Mouse (Mus musculus): ENCODE measurements around the gene Polr2c. TPM values are rescaled to one million over a fixed set of nuclear protein-coding genes. Genes with fewer than 3 reads are reported as not detected.

Gene Polr2c
- 155 and 157 TPM in 2 replicates for polyA plus RNA-seq (2015; fragmentation: Nextera tagmentation; extraction: Ambion mirVana)

- H3K4me3 ChIP-seq (replicated peaks): peak within 1 kb of the TSS; percentile 98
Measured at GRCm38 (mm10) chr8:94857346-94858173, at the start of gene Polr2c. Gene Polr2c (plus strand): TSS chr8:94857450.

GRCm38 (mm10) chr8:94807506-94807905, 49.7 kb upstream of the Polr2c start:
- ATAC-seq (replicated peaks; ENCODE audit: low FRiP score): 0 out of 2 replicates have a peak, but pooled peaks have one; percentile 17
- H3K4me2 ChIP-seq: no peak overlapping the region
- no peaks in the 10 kb centered on the region for H3K9me3 ChIP-seq (replicated peaks)
- 0 out of 2 replicates have a peak, but pooled peaks cover 2% of the 10 kb centered on the region for H3K4me1 ChIP-seq
- no peak overlapping the region for H3K9ac ChIP-seq
- no peak overlapping the region for H3K27ac ChIP-seq
- H3K36me3 ChIP-seq: no peaks in the 10 kb centered on the region
- WGBS: 53% methylated on average over 7 of the region's 7 CpGs
- H3K4me3 ChIP-seq (replicated peaks): no peak overlapping the region
- no peaks in the 10 kb centered on the region for H3K27me3 ChIP-seq

More at GRCm38 (mm10) chr8:94857346-94858173, at the start of gene Polr2c:
- WGBS: 1% methylated on average over 68 of the region's 68 CpGs
- peak; percentile 85 for ATAC-seq (replicated peaks; ENCODE audit: low FRiP score)
- Histone ChIP-seq H3K4me2 (peak within 1 kb of the TSS; percentile 72), H3K9ac (peak within 1 kb of the TSS; percentile 99), H3K27ac (peak within 1 kb of the TSS; percentile 68), H3K27me3 (no peaks in the 10 kb centered on the region), H3K4me1 (peaks cover 16% of the 10 kb centered on the region), H3K36me3 (peaks cover 63% of the 10 kb centered on the region), H3K9me3 (replicated peaks) (no peaks in the 10 kb centered on the region)

DNA sequence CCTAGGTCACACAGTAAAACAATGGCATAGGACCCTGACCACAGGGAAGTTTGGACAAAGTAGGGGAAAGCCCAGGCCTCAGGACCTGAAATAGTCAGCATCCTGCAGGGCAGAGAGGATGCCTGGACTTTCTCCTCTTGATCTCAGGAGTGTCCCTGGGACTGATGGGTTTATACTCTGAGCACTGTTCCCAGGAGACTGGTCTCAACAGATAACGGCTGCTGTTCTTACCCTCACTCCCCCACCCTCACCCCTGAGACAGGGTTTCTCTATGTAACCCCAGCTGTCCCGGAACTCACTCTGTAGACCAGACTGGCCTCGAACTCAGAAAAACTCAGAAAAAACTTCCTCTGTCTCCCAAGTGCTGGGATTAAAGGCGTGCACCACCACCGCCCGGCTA, 48.9 kb upstream of the Polr2c start:
- H3K27me3 ChIP-seq: no peaks in the 10 kb centered on the region
- H3K4me3 ChIP-seq (replicated peaks): no peak overlapping the region
- H3K27ac ChIP-seq: no peak overlapping the region
- no peak overlapping the region for H3K4me2 ChIP-seq
- H3K9ac ChIP-seq: no peak overlapping the region
- H3K36me3 ChIP-seq: no peaks in the 10 kb centered on the region
- ATAC-seq (replicated peaks; ENCODE audit: low FRiP score): no peak
- 74% methylated on average over 6 of the region's 6 CpGs for WGBS
- H3K9me3 ChIP-seq (replicated peaks): no peaks in the 10 kb centered on the region
- 0 out of 2 replicates have a peak, but pooled peaks cover 4% of the 10 kb centered on the region for H3K4me1 ChIP-seq

DNA sequence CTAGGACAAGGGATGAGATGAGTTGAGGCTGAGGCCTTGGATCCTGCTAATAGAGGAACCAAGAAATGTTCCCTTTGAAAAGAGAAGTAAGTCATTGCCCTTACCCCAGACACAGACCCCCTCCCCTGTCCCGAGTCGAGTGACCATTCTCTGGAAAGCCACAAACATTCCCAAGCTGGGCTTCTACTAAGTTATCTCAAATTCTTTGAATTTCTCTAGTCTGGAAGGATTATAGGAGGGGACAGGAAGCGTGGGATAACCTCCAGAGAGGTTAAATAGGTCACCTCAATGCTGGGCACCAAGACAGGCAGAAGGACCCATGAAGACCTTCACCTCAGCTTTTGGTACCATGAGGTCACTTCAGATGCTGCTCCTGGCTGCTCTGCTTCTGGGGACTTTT, 47.1 kb upstream of the Polr2c start, which contains the start of gene Ccl17:
TSS of gene Ccl17 (plus strand) at position 301 of the 400 bp plus-strand sequence.
- WGBS: 71% methylated on average over 3 of the region's 3 CpGs
- H3K4me2 ChIP-seq: no peak within 1 kb of the TSS
- ATAC-seq (replicated peaks; ENCODE audit: low FRiP score): no peak

DNA sequence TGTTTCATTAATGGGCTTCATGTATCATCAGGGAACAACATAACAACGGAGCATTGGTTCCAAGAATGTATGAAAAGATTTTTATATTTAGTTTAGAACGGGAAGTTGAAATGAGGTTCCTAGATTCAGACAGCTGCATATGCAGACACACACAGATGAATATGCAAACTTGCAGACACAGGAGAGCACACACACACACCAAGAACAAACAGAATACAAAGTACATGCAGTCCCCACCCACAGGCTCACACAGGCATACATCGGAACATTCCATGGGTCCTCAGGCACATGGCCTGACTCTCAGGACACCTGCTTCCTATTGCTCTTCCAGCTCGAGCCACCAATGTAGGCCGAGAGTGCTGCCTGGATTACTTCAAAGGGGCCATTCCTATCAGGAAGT, 46.4 kb upstream of the Polr2c start:
- no peak overlapping the region for H3K4me2 ChIP-seq
- no peaks in the 10 kb centered on the region for H3K36me3 ChIP-seq
- H3K4me1 ChIP-seq: 0 out of 2 replicates have a peak, but pooled peaks cover 4% of the 10 kb centered on the region
- no peak overlapping the region for H3K9ac ChIP-seq
- H3K27me3 ChIP-seq: no peaks in the 10 kb centered on the region
- no peak for ATAC-seq (replicated peaks; ENCODE audit: low FRiP score)
- no peak overlapping the region for H3K4me3 ChIP-seq (replicated peaks)
- no peaks in the 10 kb centered on the region for H3K9me3 ChIP-seq (replicated peaks)
- WGBS: 75% methylated on average over 5 of the region's 5 CpGs
- H3K27ac ChIP-seq: no peak overlapping the region

More for the DNA sequence above, 47.1 kb upstream of the Polr2c start, which contains the start of gene Ccl17:
- Histone ChIP-seq H3K27me3 (no peaks in the 10 kb centered on the region), H3K9ac (no peak within 1 kb of the TSS), H3K4me3 (replicated peaks) (no peak within 1 kb of the TSS), H3K27ac (no peak within 1 kb of the TSS), H3K4me1 (0 out of 2 replicates have a peak, but pooled peaks cover 4% of the 10 kb centered on the region), H3K9me3 (replicated peaks) (no peaks in the 10 kb centered on the region), H3K36me3 (no peaks in the 10 kb centered on the region)

- no peak overlapping the region for H3K4me2 ChIP-seq
- no peak overlapping the region for H3K9ac ChIP-seq
- H3K27ac ChIP-seq: no peak overlapping the region
- 0 out of 2 replicates have a peak, but pooled peaks cover 4% of the 10 kb centered on the region for H3K4me1 ChIP-seq
- H3K9me3 ChIP-seq (replicated peaks): no peaks in the 10 kb centered on the region
- ATAC-seq (replicated peaks; ENCODE audit: low FRiP score): no peak; the same call in 1 of the 2 replicates
- H3K36me3 ChIP-seq: no peaks in the 10 kb centered on the region
- 62% methylated on average over 6 of the region's 6 CpGs for WGBS
- no peak overlapping the region for H3K4me3 ChIP-seq (replicated peaks)
- H3K27me3 ChIP-seq: no peaks in the 10 kb centered on the region
Measured at GRCm38 (mm10) chr8:94811654-94812053, 45.6 kb upstream of the Polr2c start.

- no peak overlapping the region for H3K4me3 ChIP-seq (replicated peaks)
- no peaks in the 10 kb centered on the region for H3K27me3 ChIP-seq
- peak; percentile 65 for ATAC-seq (replicated peaks; ENCODE audit: low FRiP score)
- H3K4me1 ChIP-seq: 0 out of 2 replicates have a peak, but pooled peaks cover 4% of the 10 kb centered on the region
- H3K9me3 ChIP-seq (replicated peaks): no peaks in the 10 kb centered on the region
- WGBS: 30% methylated on average over 6 of the region's 6 CpGs
- H3K4me2 ChIP-seq: peak overlapping the region; percentile 36
- H3K9ac ChIP-seq: no peak overlapping the region
- H3K36me3 ChIP-seq: no peaks in the 10 kb centered on the region
- no peak overlapping the region for H3K27ac ChIP-seq
Measured at GRCm38 (mm10) chr8:94812645-94813098, 44.6 kb upstream of the Polr2c start.

- H3K27me3 ChIP-seq: no peaks in the 10 kb centered on the region
- H3K4me3 ChIP-seq (replicated peaks): no peak overlapping the region
- WGBS: 0% methylated on average over 1 of the region's 1 CpGs
- H3K36me3 ChIP-seq: no peaks in the 10 kb centered on the region
- H3K4me1 ChIP-seq: 0 out of 2 replicates have a peak, but pooled peaks cover 4% of the 10 kb centered on the region
- H3K27ac ChIP-seq: no peak overlapping the region
- H3K4me2 ChIP-seq: no peak overlapping the region
- H3K9me3 ChIP-seq (replicated peaks): no peaks in the 10 kb centered on the region
- no peak overlapping the region for H3K9ac ChIP-seq
- ATAC-seq (replicated peaks; ENCODE audit: low FRiP score): no peak
Measured at GRCm38 (mm10) chr8:94814556-94814955, 42.7 kb upstream of the Polr2c start.

GRCm38 (mm10) chr8:94817933-94818332, 39.3 kb upstream of the Polr2c start:
- Histone ChIP-seq H3K27ac (no peak overlapping the region), H3K4me1 (peaks cover 3% of the 10 kb centered on the region; the same call in 1 of the 2 replicates), H3K36me3 (peaks cover 27% of the 10 kb centered on the region), H3K27me3 (no peaks in the 10 kb centered on the region), H3K4me2 (no peak overlapping the region), H3K4me3 (replicated peaks) (no peak overlapping the region), H3K9me3 (replicated peaks) (no peaks in the 10 kb centered on the region), H3K9ac (no peak overlapping the region)
- no peak for ATAC-seq (replicated peaks; ENCODE audit: low FRiP score)
- 87% methylated on average over 11 of the region's 11 CpGs for whole genome bisulfite sequencing

- Histone ChIP-seq H3K4me1 (peaks cover 12% of the 10 kb centered on the region), H3K36me3 (peaks cover 45% of the 10 kb centered on the region), H3K4me2 (no peak overlapping the region), H3K9ac (no peak overlapping the region), H3K27me3 (no peaks in the 10 kb centered on the region), H3K27ac (no peak overlapping the region), H3K4me3 (replicated peaks) (no peak overlapping the region), H3K9me3 (replicated peaks) (no peaks in the 10 kb centered on the region)
- 84% methylated on average over 6 of the region's 6 CpGs for WGBS
- no peak for ATAC-seq (replicated peaks; ENCODE audit: low FRiP score)
Measured at GRCm38 (mm10) chr8:94819671-94820179, 37.5 kb upstream of the Polr2c start.

DNA sequence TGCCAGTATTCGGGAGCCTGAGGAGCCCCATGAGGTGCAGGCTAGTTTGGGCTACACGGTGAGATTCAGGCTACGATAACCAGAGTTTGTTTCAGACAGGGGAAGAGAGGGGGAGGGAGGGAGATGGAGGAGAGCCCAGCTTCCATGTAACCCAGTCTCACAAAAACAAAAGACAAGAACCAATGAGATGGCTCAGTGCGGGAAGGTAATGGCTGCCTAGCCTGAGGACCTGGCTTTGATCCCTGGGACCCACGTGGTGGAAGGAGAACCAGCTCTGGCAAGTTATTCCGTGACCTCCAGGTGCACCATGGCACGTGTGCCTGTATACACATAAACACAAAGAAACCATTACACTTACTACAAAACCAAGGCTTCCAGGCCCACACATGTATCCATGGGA, 36.7 kb upstream of the Polr2c start:
- H3K27ac ChIP-seq: no peak overlapping the region
- no peak for ATAC-seq (replicated peaks; ENCODE audit: low FRiP score)
- H3K9ac ChIP-seq: no peak overlapping the region
- H3K27me3 ChIP-seq: no peaks in the 10 kb centered on the region
- no peaks in the 10 kb centered on the region for H3K9me3 ChIP-seq (replicated peaks)
- H3K4me1 ChIP-seq: peaks cover 12% of the 10 kb centered on the region
- H3K4me3 ChIP-seq (replicated peaks): no peak overlapping the region
- H3K4me2 ChIP-seq: no peak overlapping the region
- WGBS: 78% methylated on average over 7 of the region's 7 CpGs
- H3K36me3 ChIP-seq: peaks cover 52% of the 10 kb centered on the region

- no peaks in the 10 kb centered on the region for H3K9me3 ChIP-seq (replicated peaks)
- no peak for ATAC-seq (replicated peaks; ENCODE audit: low FRiP score)
- H3K36me3 ChIP-seq: peaks cover 60% of the 10 kb centered on the region
- H3K4me1 ChIP-seq: peaks cover 12% of the 10 kb centered on the region
- H3K27ac ChIP-seq: no peak overlapping the region
- no peak overlapping the region for H3K4me3 ChIP-seq (replicated peaks)
- H3K9ac ChIP-seq: no peak overlapping the region
- H3K4me2 ChIP-seq: no peak overlapping the region
- no peaks in the 10 kb centered on the region for H3K27me3 ChIP-seq
- 95% methylated on average over 2 of the region's 2 CpGs for WGBS
Measured at GRCm38 (mm10) chr8:94821381-94821780, 35.9 kb upstream of the Polr2c start.

Measured in kidney, embryonic 15.5 days (tissue).